Mouse (Mus musculus): ENCODE results near the gene Snx32. TPM values are rescaled to one million over a fixed set of nuclear protein-coding genes. Genes with fewer than 3 reads are reported as not detected.
A peak's percentile ranks its signal among the peaks of the same experiment; 100 is the strongest.

Gene Snx32
- total RNA-seq, 2 experiments from 2014 or later, result 5.1 to 7.2 TPM

GRCm38 (mm10) chr19:5483386-5484359 lies 26.7 kb downstream of the Snx32 start:
- DNase-seq, result no peak

DNA sequence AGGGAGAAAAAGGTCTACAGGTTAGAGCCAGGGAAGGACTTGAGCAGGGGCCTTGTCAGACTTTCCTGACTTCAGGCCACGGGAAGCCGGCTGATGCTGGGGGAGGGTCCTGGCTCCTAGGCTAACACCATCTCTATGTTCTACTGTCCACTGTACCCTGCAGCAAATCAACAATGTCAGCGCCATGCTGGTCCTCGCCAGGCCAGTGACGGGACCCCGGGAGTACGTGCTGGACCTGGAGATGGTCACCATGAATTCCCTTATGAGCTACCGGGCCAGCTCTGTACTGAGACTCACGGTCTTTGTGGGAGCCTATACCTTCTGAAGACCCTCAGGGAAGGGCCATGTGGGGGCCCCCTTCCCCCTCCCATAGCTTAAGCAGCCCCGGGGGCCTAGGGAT lies 28.9 kb downstream of the Snx32 start:
- DNase-seq, result no peak

GRCm38 (mm10) chr19:5480016-5480415 lies 30.3 kb downstream of the Snx32 start:
- no peak for DNase-seq

GRCm38 (mm10) chr19:5477668-5478300 lies 32.6 kb downstream of the Snx32 start:
- DNase-seq, result no peak

DNA sequence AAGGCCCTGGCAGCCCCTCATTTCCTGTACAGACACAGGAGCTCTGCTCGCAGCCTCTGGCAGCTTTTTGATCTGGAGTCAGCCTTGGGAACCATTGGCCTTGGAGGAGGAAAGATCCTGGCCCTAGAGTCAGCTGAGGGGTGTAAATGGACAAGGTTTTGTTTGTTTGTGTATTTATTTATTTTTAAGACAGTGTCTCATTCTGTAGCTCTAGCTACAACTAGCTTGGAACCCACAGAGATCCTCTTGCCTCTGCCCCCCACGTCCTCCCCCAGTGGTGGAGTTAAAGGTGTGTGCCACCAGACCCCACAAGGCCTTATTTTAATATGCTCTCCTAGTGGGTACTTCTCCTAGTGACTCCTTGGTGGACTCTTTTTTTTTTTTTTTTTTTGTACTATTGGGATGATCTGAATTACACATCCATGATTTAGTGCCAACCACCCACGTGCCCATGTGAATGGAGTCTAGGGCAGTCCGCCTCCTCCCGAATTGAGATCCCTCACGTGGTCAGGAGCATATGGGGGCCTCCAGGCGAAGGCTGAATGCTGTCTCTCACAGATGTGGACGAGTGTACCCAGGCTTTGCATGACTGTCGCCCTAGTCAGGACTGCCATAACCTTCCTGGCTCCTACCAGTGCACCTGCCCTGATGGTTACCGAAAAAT lies 33.2 kb downstream of the Snx32 start:
- no peak for DNase-seq

GRCm38 (mm10) chr19:5475069-5475714 lies 35.1 kb downstream of the Snx32 start:
- DNase-seq, result no peak

GRCm38 (mm10) chr19:5474281-5475068 lies 35.9 kb downstream of the Snx32 start:
- DNase-seq, result peak; percentile 72

DNA sequence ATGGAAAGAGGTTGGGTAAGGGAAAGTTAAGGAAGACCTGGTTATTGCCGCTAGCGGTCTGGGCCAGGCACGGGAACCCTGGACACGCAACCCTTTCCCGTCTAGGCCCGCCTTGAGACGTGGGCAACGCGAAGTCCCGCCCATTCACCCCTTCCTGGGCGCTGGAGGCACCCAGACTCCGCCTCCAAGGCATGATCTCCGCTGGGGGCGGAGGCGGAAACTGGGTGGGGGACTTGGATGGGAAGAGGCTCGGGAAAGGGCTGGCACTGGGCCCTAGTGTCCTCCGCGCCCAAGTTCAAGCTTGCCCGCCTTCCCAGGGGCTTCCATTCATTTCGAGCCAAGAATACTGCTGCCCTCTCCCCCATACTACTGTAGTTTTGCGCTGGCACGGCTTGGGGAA lies 36.6 kb downstream of the Snx32 start, which contains the start of gene Efemp2:
Gene Efemp2, plus strand, starts transcription at position 235 of the 400 bp plus-strand sequence.
- peak; percentile 69 for DNase-seq

- DNase-seq, result no peak
These were observed 37.5 kb downstream of the Snx32 start for GRCm38 (mm10) chr19:5472857-5473256.

GRCm38 (mm10) chr19:5471846-5472245 lies 38.5 kb downstream of the Snx32 start:
- no peak for DNase-seq

DNA sequence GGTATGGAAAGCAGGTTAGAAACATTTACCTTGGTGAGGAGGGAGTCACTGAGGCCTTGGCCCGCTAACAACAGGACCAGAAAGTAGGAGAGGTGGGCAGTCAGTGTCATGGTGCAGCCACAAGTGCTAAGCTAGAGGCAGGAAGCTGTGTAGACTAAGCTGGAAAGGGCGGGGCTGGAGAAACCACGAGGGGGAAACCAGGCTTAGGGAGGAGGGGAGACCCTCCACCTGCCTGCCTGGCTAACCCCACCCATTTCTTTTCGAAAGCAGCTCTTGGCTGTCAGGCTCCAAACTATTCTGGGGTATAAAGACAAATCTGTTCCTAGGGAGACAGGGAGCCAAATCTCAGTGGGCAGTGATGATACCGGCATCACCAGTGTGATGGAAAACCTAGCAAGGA lies 42.0 kb downstream of the Snx32 start, which contains the start of gene Ctsw:
Gene Ctsw, minus strand, starts transcription at position 134 of the 400 bp plus-strand sequence.
- DNase-seq, result no peak

- no peak for DNase-seq
These were observed 43.3 kb downstream of the Snx32 start for GRCm38 (mm10) chr19:5466916-5467500.

- no peak for DNase-seq
These were observed 45.3 kb downstream of the Snx32 start for GRCm38 (mm10) chr19:5465037-5465436.

- DNase-seq, result peak; percentile 53
These were observed 46.4 kb downstream of the Snx32 start for GRCm38 (mm10) chr19:5463791-5464562.

GRCm38 (mm10) chr19:5463212-5463611 lies 47.1 kb downstream of the Snx32 start:
- DNase-seq, result no peak

GRCm38 (mm10) chr19:5461411-5461810 lies 48.9 kb downstream of the Snx32 start:
- no peak for DNase-seq

GRCm38 (mm10) chr19:5460465-5460911 lies 49.9 kb downstream of the Snx32 start, which contains the start of gene Fibp:
Fibp (plus strand) TSS chr19:5460615.
- peak; percentile 88 for DNase-seq

GRCm38 (mm10) chr19:5459896-5460295 lies 50.4 kb downstream of the Snx32 start:
- no peak for DNase-seq

- no peak for DNase-seq
These were observed 51.3 kb downstream of the Snx32 start for GRCm38 (mm10) chr19:5459019-5459418.

All from gastrocnemius, postnatal 10 days (tissue).